Mouse (Mus musculus): Measurements from ENCODE around the gene Kras.
A peak's percentile ranks its signal among the peaks of the same experiment; 100 is the strongest.

Kras gene

DNA sequence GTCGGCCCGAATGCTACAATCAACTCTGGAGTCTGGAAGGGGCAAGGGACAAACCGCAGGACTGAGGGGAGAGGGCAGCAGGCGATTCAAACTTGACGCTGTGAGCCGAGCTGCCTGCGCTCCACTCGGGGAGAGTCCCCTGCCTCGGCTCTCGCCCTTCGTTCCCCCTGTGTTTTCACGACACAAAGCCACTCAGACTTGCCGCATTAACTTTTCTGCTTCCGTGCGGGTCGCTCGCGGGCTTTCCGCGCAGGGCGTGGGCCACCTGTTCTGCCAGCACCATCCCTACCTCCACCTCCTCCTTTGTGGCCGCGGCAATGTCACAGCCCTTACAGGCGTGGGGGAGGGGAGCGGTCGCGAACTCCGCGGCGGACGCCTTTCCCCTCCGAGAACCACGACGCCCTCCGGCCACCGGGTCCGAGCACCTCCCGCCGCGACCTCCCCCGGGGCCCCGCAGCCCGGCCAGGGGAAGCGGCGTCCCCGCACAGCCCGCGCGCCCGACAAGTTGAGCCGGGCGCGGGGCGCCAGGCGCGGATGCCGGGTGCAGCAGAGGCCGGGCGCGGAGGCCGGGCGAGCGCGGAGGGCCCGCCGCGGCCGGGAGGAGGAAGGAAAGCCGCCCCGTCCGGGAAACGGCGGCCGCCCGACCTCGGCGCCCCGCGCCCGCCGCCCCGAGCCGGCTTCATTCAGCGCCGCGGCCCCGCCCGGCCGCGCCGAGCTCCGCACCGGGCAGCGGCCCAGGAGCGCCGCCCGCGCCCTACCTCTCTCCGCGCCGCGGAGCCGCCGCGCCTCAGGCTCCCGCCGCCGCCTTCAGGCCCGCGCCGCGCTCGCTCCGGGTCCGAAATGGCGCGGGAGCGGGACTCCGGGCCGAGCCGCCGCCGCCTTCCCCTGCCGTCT is 501 bp downstream of the Kras start:
- DNase-seq (ENCODE audit: low spot score): peak; percentile 84

DNA sequence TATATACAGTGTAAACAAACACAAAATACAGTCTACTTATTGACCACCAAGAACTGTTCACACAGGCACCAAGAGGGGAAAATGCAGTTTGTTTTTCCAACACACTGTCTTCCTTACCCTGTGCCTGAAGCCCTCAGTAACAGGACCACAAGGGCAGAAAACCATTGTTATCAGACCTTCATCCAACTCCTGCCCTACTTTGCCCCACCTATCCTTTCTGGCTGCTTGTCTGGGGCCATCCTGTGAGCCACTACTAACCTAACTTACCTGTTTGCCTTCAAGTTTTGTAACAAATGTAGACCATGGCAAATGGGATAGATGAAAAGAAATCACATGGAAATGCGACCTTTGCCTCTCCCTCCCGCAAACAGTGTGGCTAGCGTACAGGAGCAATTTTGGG is 2.2 kb downstream of the Kras start:
- no peak for DNase-seq (ENCODE audit: low spot score)

- no peak for DNase-seq (ENCODE audit: low spot score)
Observed at GRCm38 (mm10) chr6:145246841-145247240, 3.2 kb downstream of the Kras start.

DNA sequence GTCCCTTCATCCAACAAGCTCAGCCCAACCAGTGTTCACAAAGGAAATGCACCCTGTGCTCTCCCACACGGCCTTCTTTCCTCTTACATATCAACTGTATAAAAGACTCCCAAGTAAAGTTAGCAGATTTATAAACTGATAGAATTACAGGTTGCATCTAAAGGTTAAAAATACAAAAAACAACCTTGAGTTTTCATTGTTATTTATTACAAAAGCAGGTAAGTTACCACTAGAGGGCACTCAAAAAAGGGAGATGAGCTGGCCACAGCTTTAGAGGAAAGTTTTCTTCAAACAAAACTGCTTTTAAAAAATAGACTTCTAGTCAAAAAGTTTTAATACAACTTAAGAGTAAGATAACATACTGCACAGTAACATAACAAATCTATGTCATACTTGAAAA is 7.5 kb downstream of the Kras start:
- DNase-seq (ENCODE audit: low spot score): peak; percentile 16

- DNase-seq (ENCODE audit: low spot score): no peak
Observed at GRCm38 (mm10) chr6:145240285-145240684, 9.8 kb downstream of the Kras start.

DNA sequence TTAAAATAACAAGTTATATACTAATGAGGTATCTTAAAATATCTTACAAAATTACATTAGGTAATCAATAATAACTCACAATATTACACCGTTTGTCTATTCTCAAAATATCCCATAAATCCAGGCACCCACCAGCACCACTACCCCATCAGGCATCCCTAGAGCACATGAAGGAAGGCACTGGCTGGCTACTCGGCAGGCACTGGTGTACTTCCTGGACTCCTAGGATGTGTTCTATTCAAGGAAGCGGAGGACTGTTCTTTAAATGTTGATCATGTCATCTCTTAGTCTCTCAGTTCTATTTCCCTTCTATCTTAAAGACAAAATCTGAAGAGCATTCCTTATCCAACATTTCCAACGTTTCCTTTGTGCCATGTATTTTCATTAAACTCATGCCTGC is 12.9 kb downstream of the Kras start:
- DNase-seq (ENCODE audit: low spot score): no peak

GRCm38 (mm10) chr6:145235367-145235766 is 14.7 kb downstream of the Kras start:
- no peak for DNase-seq (ENCODE audit: low spot score)

- DNase-seq (ENCODE audit: low spot score): no peak
Observed at GRCm38 (mm10) chr6:145234391-145234790, 15.6 kb downstream of the Kras start.

- no peak for DNase-seq (ENCODE audit: low spot score)
Observed at GRCm38 (mm10) chr6:145226296-145226695, 23.7 kb downstream of the Kras start.

- DNase-seq (ENCODE audit: low spot score): no peak
Observed at GRCm38 (mm10) chr6:145224246-145224645, 25.8 kb downstream of the Kras start.

DNA sequence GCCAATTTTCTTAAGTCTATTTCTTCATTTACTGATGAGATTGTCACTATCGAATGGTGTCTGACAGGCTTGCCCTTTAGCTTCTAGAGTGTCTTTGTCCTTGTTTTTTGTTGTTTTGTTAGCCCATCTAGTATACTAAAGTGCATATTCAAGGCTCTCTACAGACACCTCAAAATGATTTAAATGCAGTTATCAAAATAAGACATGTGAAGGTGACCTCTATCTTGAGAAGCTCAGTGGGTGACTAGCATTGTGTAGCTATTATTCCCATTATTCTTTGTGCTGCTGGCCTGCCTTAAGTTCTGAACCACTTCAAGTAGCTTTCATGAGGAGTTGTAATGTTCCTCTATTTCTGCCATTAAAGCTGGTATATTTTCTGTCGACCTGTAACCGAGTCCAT is 34.2 kb downstream of the Kras start:
- DNase-seq (ENCODE audit: low spot score): no peak

DNA sequence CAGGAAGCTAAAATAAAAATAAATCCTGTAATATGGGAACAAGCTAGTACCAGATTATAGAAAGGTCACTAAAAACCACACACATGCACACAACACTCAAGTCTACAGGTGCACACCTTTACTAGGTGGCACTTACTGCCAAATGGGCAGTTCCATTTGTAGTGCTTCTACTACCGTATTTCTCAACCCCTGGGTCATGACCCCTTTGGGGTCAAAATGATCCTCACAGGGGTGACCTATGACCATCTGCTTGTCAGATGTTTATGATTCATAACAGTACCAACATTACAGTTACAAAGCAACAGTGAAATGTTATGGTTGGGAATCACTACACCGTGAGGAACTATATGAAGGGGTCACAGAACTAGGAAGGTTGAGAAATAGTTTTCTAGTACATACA is 36.1 kb downstream of the Kras start:
- DNase-seq (ENCODE audit: low spot score): no peak

GRCm38 (mm10) chr6:145211376-145212305 is 38.4 kb downstream of the Kras start:
- DNase-seq (ENCODE audit: low spot score): peak; percentile 15

- DNase-seq (ENCODE audit: low spot score): peak; percentile 99
Observed at GRCm38 (mm10) chr6:145210816-145211338, 39.2 kb downstream of the Kras start, which contains the start of the genes Casc1 and Etfrf1. Gene Casc1, minus strand, starts transcription at chr6:145211005. Gene Etfrf1, plus strand, starts transcription at chr6:145211134.

GRCm38 (mm10) chr6:145210056-145210680 is 39.9 kb downstream of the Kras start:
- no peak for DNase-seq (ENCODE audit: low spot score)

GRCm38 (mm10) chr6:145205142-145205541 is 44.9 kb downstream of the Kras start:
- no peak for DNase-seq (ENCODE audit: low spot score)

DNA sequence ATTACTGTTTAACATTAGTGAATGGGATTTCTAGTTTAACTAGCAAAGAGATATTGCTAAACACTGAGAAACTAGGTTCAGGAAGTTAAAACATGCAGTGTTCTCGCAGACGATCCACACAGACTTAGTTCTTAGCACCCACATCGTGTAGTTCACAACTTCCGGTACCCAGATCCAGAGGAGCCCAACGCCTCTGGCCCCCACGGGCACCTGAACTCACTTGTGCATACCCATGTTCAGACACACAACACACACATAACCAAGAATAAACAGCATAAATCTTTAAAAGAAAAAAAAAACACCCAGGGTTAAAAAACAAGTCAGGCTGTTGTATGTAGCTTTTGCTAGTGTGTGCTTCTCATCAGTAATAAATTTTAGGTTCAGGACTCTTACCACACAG is 45.6 kb downstream of the Kras start:
- DNase-seq (ENCODE audit: low spot score): no peak

DNA sequence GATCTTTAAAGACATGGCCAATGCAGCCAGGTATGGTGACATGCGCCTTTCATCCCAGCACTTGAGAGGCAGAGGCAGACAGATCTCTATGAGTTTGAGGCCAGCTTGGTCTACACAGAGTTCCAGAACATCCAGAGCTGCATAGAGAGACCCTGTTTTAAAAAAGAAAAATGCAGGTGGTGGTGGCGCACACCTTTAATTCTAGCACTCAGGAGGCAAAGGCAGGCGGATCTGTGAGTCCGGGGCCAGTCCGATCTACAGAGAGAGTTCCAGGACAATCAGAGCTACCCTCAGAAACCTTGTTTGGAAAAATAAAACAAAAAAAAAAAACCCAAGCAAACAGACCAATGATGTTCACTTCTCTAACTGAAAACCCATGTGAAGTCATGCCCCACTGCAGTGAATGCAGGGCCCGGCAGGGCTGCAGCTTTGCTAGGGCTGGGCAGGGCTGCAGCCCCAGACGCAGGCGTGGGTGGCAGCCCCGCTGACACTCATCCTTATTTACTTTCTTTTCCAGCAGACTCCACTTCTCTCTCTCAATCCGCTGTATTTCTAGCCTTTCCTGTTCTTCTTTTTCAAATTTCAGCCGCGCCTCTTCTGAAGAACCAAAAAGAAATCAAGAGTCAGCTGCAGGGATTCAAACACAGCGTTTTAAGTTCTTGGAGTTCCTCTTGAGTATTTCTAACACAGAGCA is 47.5 kb downstream of the Kras start:
- DNase-seq (ENCODE audit: low spot score): no peak

GRCm38 (mm10) chr6:145197949-145198686 is 51.9 kb downstream of the Kras start:
- no peak for DNase-seq (ENCODE audit: low spot score)

DNA sequence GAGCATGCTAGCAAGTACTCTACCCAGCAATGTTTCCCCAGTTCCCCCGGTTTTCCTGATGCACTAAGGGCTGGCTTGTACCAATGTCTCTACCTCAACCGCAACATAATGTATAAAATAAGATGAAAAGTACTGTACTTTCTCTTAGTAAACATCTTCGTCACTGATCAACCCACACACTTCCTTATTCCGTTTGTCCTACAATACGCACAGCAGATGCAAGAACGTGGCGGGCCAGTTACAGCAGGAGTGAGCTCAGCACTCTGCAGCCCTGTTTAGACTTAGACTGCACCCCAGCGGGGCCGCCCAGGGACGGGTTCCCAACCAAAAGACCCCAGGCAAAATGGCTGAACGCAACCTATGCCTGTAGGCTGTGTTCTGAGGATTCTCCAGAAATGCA is 56.6 kb downstream of the Kras start:
- peak; percentile 66 for DNase-seq (ENCODE audit: low spot score)

- DNase-seq (ENCODE audit: low spot score): no peak
Observed at GRCm38 (mm10) chr6:145193038-145193437, 57.0 kb downstream of the Kras start.

Data from T-cell, adult 2 months (primary cell).